Mouse (Mus musculus) subcutaneous adipose tissue, adult 2 months (tissue): ENCODE data around the gene Defb10. TPM values are rescaled to one million over a fixed set of nuclear protein-coding genes. Genes with fewer than 3 reads are reported as not detected.

Source experiments
- polyA plus RNA-seq: library from polyadenylated mRNA; depleted of rRNA; stranded (reverse); fragments of >200 nt; gene quantifications from 2 replicates; pipeline ENCODE4 v1.2.3, GENCODE M21; 2012; ENCODE audit warnings: low replicate concordance; rRNA removed

Gene Defb10
- polyA plus RNA-seq = not detected in 2 replicates

DNA sequence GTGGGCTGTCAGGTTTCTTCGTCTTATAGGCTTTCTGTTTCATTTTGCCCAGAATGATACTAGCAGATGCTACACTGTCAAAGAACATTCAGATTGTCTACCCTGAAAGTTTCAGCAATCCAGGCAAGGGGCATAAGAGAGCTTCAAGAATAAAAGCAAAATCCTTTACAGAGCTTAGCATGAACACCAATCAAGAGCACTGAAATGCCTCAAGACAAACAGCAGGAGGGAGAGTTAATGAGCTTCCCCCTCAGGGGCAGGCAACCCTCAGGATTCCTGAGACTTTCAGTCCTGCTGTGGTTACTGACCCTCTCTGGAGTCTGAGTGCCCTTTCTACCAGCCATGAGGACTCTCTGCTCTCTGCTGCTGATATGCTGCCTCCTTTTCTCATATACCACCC lies at the start of gene Defb10:
Gene Defb10, plus strand, starts transcription at position 316 of the 400 bp plus-strand sequence.

DNA sequence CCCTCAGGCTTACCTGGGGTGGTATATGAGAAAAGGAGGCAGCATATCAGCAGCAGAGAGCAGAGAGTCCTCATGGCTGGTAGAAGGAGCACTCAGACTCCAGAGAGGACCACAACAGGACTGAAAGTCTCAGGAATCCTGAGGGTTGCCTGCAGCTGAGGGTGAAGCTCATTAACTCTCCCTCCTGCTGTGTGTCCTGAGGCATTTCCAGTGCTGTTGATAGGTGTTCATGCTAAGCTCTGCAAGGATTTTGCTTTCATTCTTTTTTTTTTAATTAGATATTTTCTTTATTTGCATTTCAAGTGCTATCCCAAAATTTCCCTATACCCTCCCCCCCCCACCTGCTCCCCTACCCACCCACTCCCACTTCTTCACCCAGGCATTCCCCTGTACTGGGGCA lies 26.6 kb downstream of the Defb10 start, which contains the start of gene Defb9:
Gene Defb9, minus strand, starts transcription at position 101 of the 400 bp plus-strand sequence.

DNA sequence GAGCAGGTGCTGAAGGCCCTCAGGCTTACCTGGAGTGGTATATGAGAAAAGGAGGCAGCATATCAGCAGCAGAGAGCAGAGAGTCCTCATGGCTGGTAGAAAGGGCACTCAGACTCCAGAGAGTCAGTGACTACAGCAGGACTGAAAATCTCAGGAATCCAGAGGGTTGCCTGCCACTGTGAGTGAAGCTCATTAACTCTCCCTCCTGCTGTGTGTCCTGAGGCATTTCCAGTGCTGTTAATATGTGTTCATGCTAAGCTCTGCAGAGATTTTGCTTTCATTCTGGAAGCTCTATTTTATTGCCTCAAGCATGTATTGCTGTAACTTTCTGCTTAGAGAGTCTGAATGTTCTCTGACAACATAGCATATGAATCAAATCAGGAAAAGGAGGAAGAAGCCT lies 47.6 kb downstream of the Defb10 start, which contains the start of gene Defb11:
Gene Defb11, minus strand, starts transcription at position 123 of the 400 bp plus-strand sequence.

Other genes starting within 250 kb of the Defb10 start
- gene Defa26, start 240.7 kb upstream of the Defb10 start, polyA plus RNA-seq = not detected in 2 replicates
- not detected in 2 replicates for gene Defa17, start 203.1 kb upstream of the Defb10 start, polyA plus RNA-seq
- not detected in 2 replicates for gene Defa34, start 193.1 kb upstream of the Defb10 start, polyA plus RNA-seq
- not detected in 2 replicates for gene AY761184, start 155.3 kb upstream of the Defb10 start, polyA plus RNA-seq
- gene Defa24, start 124.4 kb upstream of the Defb10 start, polyA plus RNA-seq = not detected in 2 replicates
- gene Defb50, start 35.4 kb upstream of the Defb10 start, polyA plus RNA-seq = not detected in 2 replicates
- not detected in 2 replicates for gene Defb2, start 19.0 kb upstream of the Defb10 start, polyA plus RNA-seq
- not detected in 2 replicates for gene Defb9, start 26.5 kb downstream of the Defb10 start, polyA plus RNA-seq
- not detected in 2 replicates for gene Defb11, start 47.5 kb downstream of the Defb10 start, polyA plus RNA-seq
- not detected in 2 replicates for gene Defb15, start 73.8 kb downstream of the Defb10 start, polyA plus RNA-seq
- gene Defb35, start 79.5 kb downstream of the Defb10 start, polyA plus RNA-seq = not detected in 2 replicates
- not detected in 2 replicates for gene Defb13, start 87.9 kb downstream of the Defb10 start, polyA plus RNA-seq
- not detected in 2 replicates for gene Fam90a1a, start 99.8 kb downstream of the Defb10 start, polyA plus RNA-seq
- not detected in 2 replicates for gene Ccdc70, start 110.9 kb downstream of the Defb10 start, polyA plus RNA-seq
- 0.04 and 0.77 TPM in 2 replicates for gene Atp7b, start 201.4 kb downstream of the Defb10 start, polyA plus RNA-seq
- 5.9 and 9.0 TPM in 2 replicates for gene Alg11, start 201.8 kb downstream of the Defb10 start, polyA plus RNA-seq